Mouse (Mus musculus) myocyte (in vitro differentiated cells): ENCODE data around the gene Gatd1. TPM values are rescaled to one million over a fixed set of nuclear protein-coding genes. Genes with fewer than 3 reads are reported as not detected.

Source experiments
- H3K27me3 ChIP-seq: one replicate; pipeline ENCODE4 v1.6.1; 2011; ENCODE audit not compliant: control insufficient read depth, insufficient read depth, insufficient read length
- H3K36me3 ChIP-seq: one replicate; pipeline ENCODE4 v1.6.1; 2011; ENCODE audit not compliant: control insufficient read depth, insufficient read depth
- H3K4me2 ChIP-seq: one replicate; pipeline ENCODE4 v1.6.1; 2011; ENCODE audit warnings: low read depth, control low read depth
- H3K4me3 ChIP-seq: one replicate; pipeline ENCODE4 v1.5.1; 2011; ENCODE audit warnings: mild to moderate bottlenecking, control low read depth, moderate library complexity
- H3K79me2 ChIP-seq: one replicate; pipeline ENCODE4 v1.6.1; 2011; ENCODE audit not compliant: control insufficient read depth, insufficient read depth
- H3ac ChIP-seq: one replicate; pipeline ENCODE4 v1.6.1; 2011; ENCODE audit not compliant: control insufficient read depth, insufficient read length
- CEBPB ChIP-seq: IDR thresholded peaks from 2 replicates; pipeline ENCODE4 v1.6.1; 2011; ENCODE audit warnings: mild to moderate bottlenecking, moderate library complexity; ENCODE audit not compliant: poor library complexity, insufficient read depth, severe bottlenecking
- E2F4 ChIP-seq: IDR thresholded peaks from one replicate; pipeline ENCODE4 v1.6.1; 2011; ENCODE audit warnings: mild to moderate bottlenecking, control low read depth, moderate library complexity; ENCODE audit not compliant: insufficient read depth
- MAX ChIP-seq: IDR thresholded peaks from one replicate; pipeline ENCODE4 v1.6.1; 2011; ENCODE audit warnings: low read depth, mild to moderate bottlenecking, control low read depth
- MYOD1 ChIP-seq, 3 experiments: IDR thresholded peaks; one replicate each; pipeline ENCODE4 v1.6.1; 2011; ENCODE audit warnings: control low read depth in 2 of 3, low read depth in 2 of 3, mild to moderate bottlenecking in 2 of 3, moderate library complexity in 1 of 3; ENCODE audit not compliant: insufficient read length in 2 of 3, control insufficient read depth in 1 of 3
- MYOG ChIP-seq, 3 experiments: IDR thresholded peaks; one replicate each; pipeline ENCODE4 v1.6.1; 2011; ENCODE audit warnings: control low read depth in 2 of 3, low read depth in 2 of 3, mild to moderate bottlenecking in 2 of 3; ENCODE audit not compliant: insufficient read length in 2 of 3, control insufficient read depth in 1 of 3, insufficient read depth in 1 of 3
- POLR2A ChIP-seq: IDR thresholded peaks from one replicate; pipeline ENCODE4 v1.6.1; 2011; ENCODE audit warnings: low read depth, mild to moderate bottlenecking, control low read depth, moderate library complexity; ENCODE audit not compliant: insufficient read length
- POLR2AphosphoS2 ChIP-seq: IDR thresholded peaks from one replicate; pipeline ENCODE4 v1.6.1; 2011; ENCODE audit warnings: low read depth, control low read depth; ENCODE audit not compliant: insufficient read length
- REST ChIP-seq: IDR thresholded peaks from one replicate; pipeline ENCODE4 v1.6.1; 2011; ENCODE audit warnings: mild to moderate bottlenecking, control low read depth, moderate library complexity; ENCODE audit not compliant: insufficient read depth, insufficient read length
- SRF ChIP-seq: IDR thresholded peaks from one replicate; pipeline ENCODE4 v1.6.1; 2011; ENCODE audit warnings: low read depth; ENCODE audit not compliant: control insufficient read depth, insufficient read length
- TCF12 ChIP-seq: IDR thresholded peaks from one replicate; pipeline ENCODE4 v1.6.1; 2011; ENCODE audit warnings: mild to moderate bottlenecking, control low read depth; ENCODE audit not compliant: poor library complexity, insufficient read depth, severe bottlenecking
- TCF3 ChIP-seq: IDR thresholded peaks from one replicate; pipeline ENCODE4 v1.6.1; 2011; ENCODE audit warnings: low read depth, control low read depth; ENCODE audit not compliant: insufficient read length
- USF1 ChIP-seq: IDR thresholded peaks from one replicate; pipeline ENCODE4 v1.6.1; 2011; ENCODE audit warnings: low read depth, mild to moderate bottlenecking, control low read depth, moderate library complexity
- polyA plus RNA-seq: library from polyadenylated mRNA; unstranded; fragments of >200 nt; fragmentation: generic; extraction: Trizol; gene quantifications from one replicate; pipeline ENCODE4 v1.2.1, GENCODE M21; 2012; ENCODE audit warnings: missing spikeins

The Gatd1 gene
- polyA plus RNA-seq, 1 experiment = 16.3 TPM

DNA sequence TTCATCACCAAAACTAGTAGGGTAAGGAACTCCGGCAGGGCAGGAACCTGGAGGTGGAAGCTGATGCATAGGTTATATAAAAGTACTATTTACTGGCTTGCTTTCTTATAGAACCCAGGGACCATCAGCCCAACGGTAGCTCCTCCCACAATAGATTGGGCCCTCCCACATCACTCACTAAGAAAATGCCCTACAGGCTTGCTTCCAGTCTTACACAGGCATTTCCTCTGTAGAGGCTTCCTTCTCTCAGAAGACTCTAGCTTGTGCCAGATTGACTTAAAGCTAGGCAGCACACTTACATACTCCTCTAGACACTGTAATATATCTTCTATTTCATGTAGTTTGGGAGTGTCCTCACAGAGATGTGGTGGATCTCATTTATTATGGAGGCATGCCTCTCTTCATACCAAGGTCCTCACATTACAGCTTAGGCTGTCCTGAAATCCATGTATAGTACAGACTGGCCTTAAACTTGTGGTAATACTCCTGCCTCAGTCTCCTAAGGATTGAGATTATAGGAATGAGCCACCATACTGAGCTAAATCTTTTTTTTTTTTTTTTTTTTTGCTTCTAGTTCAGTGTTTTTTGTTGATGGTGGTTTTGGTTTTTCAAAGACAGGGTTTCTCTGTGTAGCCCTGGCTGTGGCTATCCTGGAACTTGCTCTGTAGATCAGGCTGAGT lies 26.0 kb downstream of the Gatd1 start:
- no peak for TF ChIP-seq TCF3
- no peak for TF ChIP-seq E2F4
- TF ChIP-seq SRF = no peak
- TF ChIP-seq CEBPB = no peak
- no peak for TF ChIP-seq USF1
- TF ChIP-seq MYOG (IDR thresholded peaks at IDR 0.05; ENCODE audit: control insufficient read depth in 1 of 3, insufficient read depth in 1 of 3, insufficient read length in 2 of 3, low read depth in 2 of 3) = no peak
- no peak for TF ChIP-seq TCF12
- no peak for TF ChIP-seq REST
- TF ChIP-seq MAX = no peak
- no peak for TF ChIP-seq POLR2A
- no peak for TF ChIP-seq MYOD1 (IDR thresholded peaks at IDR 0.05; ENCODE audit: control insufficient read depth in 1 of 3, insufficient read length in 2 of 3, low read depth in 2 of 3)
- no peak for TF ChIP-seq POLR2AphosphoS2
- H3K4me2 ChIP-seq = no peak overlapping the region
- H3K36me3 ChIP-seq = no peaks in the 10 kb centered on the region
- H3K4me3 ChIP-seq = no peak overlapping the region
- peaks cover 6% of the 10 kb centered on the region for H3K79me2 ChIP-seq
- no peak overlapping the region for H3ac ChIP-seq
- H3K27me3 ChIP-seq = peaks cover 12% of the 10 kb centered on the region

DNA sequence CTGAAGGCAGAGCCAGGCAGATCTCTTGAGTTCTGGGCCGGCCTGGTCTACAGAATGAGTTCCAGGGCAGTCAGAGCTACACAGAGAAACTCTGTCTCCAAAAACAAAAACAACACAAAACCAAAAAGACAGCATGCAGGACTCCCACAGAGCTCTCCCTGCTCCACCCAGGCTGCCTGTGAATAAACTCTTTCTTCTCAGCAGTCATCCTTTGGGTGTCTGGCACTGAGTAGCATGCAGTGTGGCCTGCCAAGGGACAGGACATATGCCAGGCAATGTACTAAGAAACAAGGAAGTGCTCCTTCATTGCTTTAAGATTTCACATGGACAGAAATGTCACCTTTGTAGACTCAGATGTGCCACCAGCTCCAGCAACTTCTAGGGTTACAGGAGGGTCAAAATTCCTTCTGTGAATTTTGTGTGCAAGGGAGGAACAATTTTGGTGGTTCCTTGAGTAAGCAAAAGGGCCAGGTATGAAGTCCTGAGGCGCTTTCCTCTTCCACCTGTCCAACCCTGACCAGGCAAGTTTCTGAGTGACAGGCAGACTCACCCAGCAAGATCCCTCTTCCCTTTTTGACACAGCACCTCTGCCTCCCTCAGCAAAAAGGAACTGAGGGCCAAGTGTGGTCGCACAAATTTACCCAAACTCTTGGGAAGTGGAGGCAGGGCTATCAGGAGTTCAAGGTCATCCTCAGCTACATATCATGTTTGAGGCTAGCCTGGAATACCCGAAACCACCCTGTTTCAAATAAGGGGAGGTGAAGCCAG lies 32.7 kb downstream of the Gatd1 start:
- no peaks in the 10 kb centered on the region for H3K36me3 ChIP-seq
- no peak overlapping the region for H3K4me2 ChIP-seq
- peaks cover 12% of the 10 kb centered on the region for H3K27me3 ChIP-seq

DNA sequence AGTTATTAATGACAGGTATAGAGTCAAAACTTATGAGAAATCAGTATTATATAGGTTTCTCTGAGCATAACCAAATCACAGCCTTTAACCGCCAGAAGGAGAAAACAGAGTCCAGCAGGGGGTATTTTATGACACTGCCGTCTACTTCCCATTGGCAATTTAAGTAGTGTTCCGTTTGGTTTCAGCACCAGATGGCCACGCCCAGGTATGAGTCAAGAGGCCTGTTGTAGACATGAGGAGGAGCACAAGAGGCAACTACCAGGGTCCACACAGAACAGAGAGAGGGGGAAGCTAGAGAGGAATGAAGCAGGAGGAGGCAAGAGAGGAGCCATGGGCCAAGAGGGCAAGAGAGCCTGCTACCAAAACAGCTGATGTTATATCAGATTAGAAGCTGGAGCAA lies 34.4 kb downstream of the Gatd1 start:
- no peaks in the 10 kb centered on the region for H3K36me3 ChIP-seq
- H3K27me3 ChIP-seq = peaks cover 12% of the 10 kb centered on the region
- no peak overlapping the region for H3K4me3 ChIP-seq
- H3ac ChIP-seq = no peak overlapping the region
- H3K4me2 ChIP-seq = peak overlapping the region; percentile 24
- no peaks in the 10 kb centered on the region for H3K79me2 ChIP-seq
- TF ChIP-seq E2F4 = no peak
- TF ChIP-seq SRF = no peak
- TF ChIP-seq MAX = no peak
- TF ChIP-seq REST = no peak
- no peak for TF ChIP-seq TCF3
- no peak for TF ChIP-seq TCF12
- no peak for TF ChIP-seq POLR2A
- no peak for TF ChIP-seq CEBPB
- no peak for TF ChIP-seq POLR2AphosphoS2

More for the DNA sequence above, 32.7 kb downstream of the Gatd1 start:
- H3K79me2 ChIP-seq = no peaks in the 10 kb centered on the region
- H3ac ChIP-seq = no peak overlapping the region
- no peak for TF ChIP-seq REST
- TF ChIP-seq E2F4 = no peak
- TF ChIP-seq MYOG (IDR thresholded peaks at IDR 0.05; ENCODE audit: control insufficient read depth in 1 of 3, insufficient read depth in 1 of 3, insufficient read length in 2 of 3, low read depth in 2 of 3) = no peak
- no peak for TF ChIP-seq MYOD1 (IDR thresholded peaks at IDR 0.05; ENCODE audit: control insufficient read depth in 1 of 3, insufficient read length in 2 of 3, low read depth in 2 of 3)
- no peak for TF ChIP-seq POLR2AphosphoS2
- TF ChIP-seq CEBPB = no peak
- no peak for TF ChIP-seq USF1
- no peak for TF ChIP-seq TCF3
- TF ChIP-seq SRF = no peak
- TF ChIP-seq POLR2A = no peak
- TF ChIP-seq MAX = no peak
- TF ChIP-seq TCF12 = no peak
- no peak overlapping the region for H3K4me3 ChIP-seq

DNA sequence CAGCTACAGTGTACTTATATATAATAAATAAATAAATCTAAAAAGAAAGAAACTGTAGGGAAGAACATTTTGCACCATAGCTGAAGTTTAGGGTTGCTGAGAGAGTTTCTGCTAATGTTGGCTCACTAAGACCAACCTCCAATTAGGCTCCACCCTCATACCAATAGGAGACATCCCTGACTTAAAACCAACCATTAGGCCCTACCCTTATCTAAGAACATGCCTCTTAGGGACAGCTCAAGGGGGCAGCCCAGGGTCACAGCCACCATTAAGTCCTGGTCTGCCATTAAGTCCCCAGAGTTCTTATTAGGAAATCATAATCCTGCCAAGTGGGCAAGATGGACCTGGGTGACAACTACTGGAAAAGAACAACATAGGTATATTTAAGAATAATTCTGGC lies 39.5 kb downstream of the Gatd1 start:
- H3K4me3 ChIP-seq = no peak overlapping the region

More for the DNA sequence above, 39.5 kb downstream of the Gatd1 start:
- Histone ChIP-seq H3K79me2 (no peaks in the 10 kb centered on the region), H3ac (no peak overlapping the region), H3K27me3 (no peaks in the 10 kb centered on the region), H3K36me3 (no peaks in the 10 kb centered on the region), H3K4me2 (no peak overlapping the region)
- TF ChIP-seq CEBPB (no peak), POLR2AphosphoS2 (no peak), REST (no peak), USF1 (no peak), TCF3 (no peak), MYOG (IDR thresholded peaks at IDR 0.05; ENCODE audit: control insufficient read depth in 1 of 3, insufficient read depth in 1 of 3, insufficient read length in 2 of 3, low read depth in 2 of 3) (no peak), E2F4 (no peak), TCF12 (no peak), SRF (no peak), MYOD1 (IDR thresholded peaks at IDR 0.05; ENCODE audit: control insufficient read depth in 1 of 3, insufficient read length in 2 of 3, low read depth in 2 of 3) (no peak), POLR2A (no peak), MAX (no peak)
